Mouse (Mus musculus) embryonic facial prominence, embryonic 13.5 days (tissue): ENCODE measurements around the gene Ppp1r12a. TPM values are rescaled to one million over a fixed set of nuclear protein-coding genes. Genes with fewer than 3 reads are reported as not detected.

Experiments
- ATAC-seq: fragments of 200-750 bp; cut with Nextera tagmentation; 2 replicates; pipeline ENCODE4 v1.8.0; 2017; ENCODE audit warnings: low read depth; ENCODE audit not compliant: insufficient number of reproducible peaks, insufficient read depth, low FRiP score, low TSS enrichment
- H3K27ac ChIP-seq: fragments of 300-500 bp; sonication (generic); 2 replicates; pipeline ENCODE4 v1.5.1; 2015; ENCODE audit warnings: moderate library complexity, mild to moderate bottlenecking, inconsistent platforms
- H3K27me3 ChIP-seq: fragments of 300-500 bp; sonication (generic); 2 replicates; pipeline ENCODE4 v1.6.1; 2015; ENCODE audit warnings: mild to moderate bottlenecking, inconsistent platforms
- H3K36me3 ChIP-seq: fragments of 300-500 bp; sonication (generic); 2 replicates; pipeline ENCODE4 v1.6.1; 2015; ENCODE audit warnings: mild to moderate bottlenecking, inconsistent platforms
- H3K4me1 ChIP-seq: fragments of 300-500 bp; sonication (generic); 2 replicates; pipeline ENCODE4 v1.6.1; 2015; ENCODE audit warnings: inconsistent platforms
- H3K4me2 ChIP-seq: fragments of 300-500 bp; sonication (generic); 2 replicates; pipeline ENCODE4 v1.6.1; 2015; ENCODE audit warnings: moderate library complexity, mild to moderate bottlenecking, inconsistent platforms
- H3K4me3 ChIP-seq: fragments of 300-500 bp; sonication (generic); 2 replicates; pipeline ENCODE4 v1.5.1; 2015; ENCODE audit warnings: mild to moderate bottlenecking, inconsistent platforms
- H3K9ac ChIP-seq: fragments of 300-500 bp; sonication (generic); 2 replicates; pipeline ENCODE4 v1.6.1; 2015; ENCODE audit warnings: mild to moderate bottlenecking, inconsistent platforms
- H3K9me3 ChIP-seq: fragments of 300-500 bp; sonication (generic); 2 replicates; pipeline ENCODE4 v1.6.1; 2016; ENCODE audit warnings: inconsistent platforms
- WGBS: fragments of 180-500 bp; shearing (Covaris S2); methylation state at CpG from one replicate; pipeline ENCODE4 v1.1.7; 2015; ENCODE audit warnings: mixed read lengths; 5-methylcytosine and 5-hydroxymethylcytosine counted together
- polyA plus RNA-seq: library from polyadenylated mRNA; unstranded; fragments of >200 nt; fragmentation: Nextera tagmentation; extraction: Ambion mirVana; gene quantifications from 2 replicates; pipeline ENCODE4 v1.2.1, GENCODE M21; 2015

The Ppp1r12a gene
- polyA plus RNA-seq, 1 experiment from 2014 or later, result 86.3 TPM

GRCm38 (mm10) chr10:108203440-108203839, 41.4 kb downstream of the Ppp1r12a start:
- H3K4me3 ChIP-seq, result no peak overlapping the region
- ATAC-seq, result no peak
- no peak overlapping the region for H3K27ac ChIP-seq
- no peaks in the 10 kb centered on the region for H3K27me3 ChIP-seq
- no peaks in the 10 kb centered on the region for H3K4me1 ChIP-seq
- no peak overlapping the region for H3K4me2 ChIP-seq
- H3K9ac ChIP-seq, result no peak overlapping the region
- no peaks in the 10 kb centered on the region for H3K9me3 ChIP-seq
- H3K36me3 ChIP-seq, result peaks cover 25% of the 10 kb centered on the region; the same call in 1 of the 2 replicates

DNA sequence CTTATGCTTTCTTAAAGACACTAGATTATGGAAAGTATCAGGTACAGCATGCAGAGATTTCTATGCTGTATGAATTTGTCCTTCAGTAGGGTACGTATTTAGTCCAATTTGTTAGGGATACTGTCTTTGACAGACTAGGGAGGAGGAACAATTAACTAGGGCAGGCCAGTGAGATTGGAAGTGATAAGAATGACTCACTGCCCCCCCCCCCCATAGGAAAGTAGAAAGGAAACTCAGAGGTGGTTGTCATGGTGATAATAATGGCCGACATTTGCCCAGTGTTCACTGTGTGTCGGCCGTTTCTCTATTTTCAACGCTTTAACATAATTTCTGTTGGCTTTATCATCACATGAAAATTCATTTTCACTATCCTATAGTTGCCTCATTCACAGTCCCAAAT, 47.4 kb downstream of the Ppp1r12a start:
- WGBS, result 91% methylated on average over 5 of the region's 5 CpGs
- Histone ChIP-seq H3K4me1 (no peaks in the 10 kb centered on the region), H3K36me3 (peaks cover 10% of the 10 kb centered on the region; the same call in 1 of the 2 replicates), H3K9me3 (no peaks in the 10 kb centered on the region), H3K4me3 (no peak overlapping the region), H3K27ac (no peak overlapping the region), H3K4me2 (no peak overlapping the region), H3K9ac (no peak overlapping the region), H3K27me3 (no peaks in the 10 kb centered on the region)
- ATAC-seq, result no peak

- no peaks in the 10 kb centered on the region for H3K9me3 ChIP-seq
Observed at GRCm38 (mm10) chr10:108224413-108224812, 62.4 kb downstream of the Ppp1r12a start.

DNA sequence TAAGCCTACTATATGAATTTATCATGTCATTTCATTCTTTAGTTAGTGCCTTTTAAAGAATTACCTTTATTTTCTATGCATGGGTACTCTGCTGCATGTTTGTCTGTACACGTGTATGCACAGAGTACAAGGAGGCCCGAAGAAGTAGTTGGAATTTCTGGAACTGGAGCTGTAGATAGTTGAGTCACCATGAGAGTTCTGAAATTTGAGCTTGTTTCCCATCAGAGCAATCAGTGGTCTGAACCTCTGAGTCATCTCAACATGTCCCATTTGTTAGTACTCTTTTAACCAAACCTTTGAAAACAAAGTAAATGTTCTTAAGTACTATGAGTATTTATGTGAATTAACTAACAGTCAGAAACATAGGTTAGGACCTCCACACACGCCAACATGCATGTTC, 75.1 kb downstream of the Ppp1r12a start:
- no peaks in the 10 kb centered on the region for H3K27me3 ChIP-seq
- H3K27ac ChIP-seq, result no peak overlapping the region
- 0 out of 2 replicates have a peak, but pooled peaks cover 6% of the 10 kb centered on the region for H3K4me1 ChIP-seq
- H3K9me3 ChIP-seq, result no peaks in the 10 kb centered on the region
- peaks cover 37% of the 10 kb centered on the region for H3K36me3 ChIP-seq
- H3K9ac ChIP-seq, result no peak overlapping the region
- 89% methylated on average over 3 of the region's 3 CpGs for WGBS
- no peak for ATAC-seq
- H3K4me3 ChIP-seq, result no peak overlapping the region
- H3K4me2 ChIP-seq, result no peak overlapping the region

More at GRCm38 (mm10) chr10:108224413-108224812, 62.4 kb downstream of the Ppp1r12a start:
- no peak overlapping the region for H3K9ac ChIP-seq
- 88% methylated on average over 5 of the region's 5 CpGs for WGBS
- no peak for ATAC-seq
- H3K36me3 ChIP-seq, result peaks cover 10% of the 10 kb centered on the region
- H3K27me3 ChIP-seq, result no peaks in the 10 kb centered on the region
- H3K4me3 ChIP-seq, result no peak overlapping the region
- no peak overlapping the region for H3K4me2 ChIP-seq
- no peaks in the 10 kb centered on the region for H3K4me1 ChIP-seq
- H3K27ac ChIP-seq, result no peak overlapping the region

GRCm38 (mm10) chr10:108239061-108239460, 77.1 kb downstream of the Ppp1r12a start:
- Histone ChIP-seq H3K4me3 (no peak overlapping the region), H3K9me3 (no peaks in the 10 kb centered on the region), H3K27ac (no peak overlapping the region), H3K4me2 (no peak overlapping the region), H3K27me3 (no peaks in the 10 kb centered on the region), H3K9ac (no peak overlapping the region), H3K36me3 (peaks cover 44% of the 10 kb centered on the region), H3K4me1 (0 out of 2 replicates have a peak, but pooled peaks cover 6% of the 10 kb centered on the region)
- no peak for ATAC-seq
- 76% methylated on average over 10 of the region's 10 CpGs for WGBS

DNA sequence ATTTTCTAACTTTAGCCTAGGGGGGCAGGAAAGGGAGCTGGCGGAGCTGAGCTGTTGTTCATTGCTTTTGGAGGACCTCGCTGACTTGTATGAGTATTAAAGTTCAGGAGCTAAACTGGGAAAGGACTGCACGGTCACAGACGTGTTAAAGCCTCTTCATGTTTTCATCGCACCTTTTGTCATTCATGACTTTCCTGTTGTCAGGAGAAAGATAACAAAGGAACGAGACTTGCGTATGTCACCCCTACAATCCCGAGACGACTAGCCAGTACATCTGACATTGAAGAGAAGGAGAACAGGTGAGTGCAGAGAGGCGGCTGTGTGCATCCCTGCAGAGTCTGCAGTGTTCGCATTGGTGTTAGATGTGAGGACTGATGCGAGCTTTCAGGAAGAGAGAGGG, 88.7 kb downstream of the Ppp1r12a start:
- H3K9me3 ChIP-seq, result no peaks in the 10 kb centered on the region
- H3K27me3 ChIP-seq, result no peaks in the 10 kb centered on the region
- no peak overlapping the region for H3K4me3 ChIP-seq
- no peak overlapping the region for H3K27ac ChIP-seq
- H3K4me1 ChIP-seq, result no peaks in the 10 kb centered on the region
- no peak for ATAC-seq
- 93% methylated on average over 12 of the region's 12 CpGs for WGBS
- peaks cover 35% of the 10 kb centered on the region for H3K36me3 ChIP-seq
- H3K4me2 ChIP-seq, result no peak overlapping the region
- H3K9ac ChIP-seq, result no peak overlapping the region

DNA sequence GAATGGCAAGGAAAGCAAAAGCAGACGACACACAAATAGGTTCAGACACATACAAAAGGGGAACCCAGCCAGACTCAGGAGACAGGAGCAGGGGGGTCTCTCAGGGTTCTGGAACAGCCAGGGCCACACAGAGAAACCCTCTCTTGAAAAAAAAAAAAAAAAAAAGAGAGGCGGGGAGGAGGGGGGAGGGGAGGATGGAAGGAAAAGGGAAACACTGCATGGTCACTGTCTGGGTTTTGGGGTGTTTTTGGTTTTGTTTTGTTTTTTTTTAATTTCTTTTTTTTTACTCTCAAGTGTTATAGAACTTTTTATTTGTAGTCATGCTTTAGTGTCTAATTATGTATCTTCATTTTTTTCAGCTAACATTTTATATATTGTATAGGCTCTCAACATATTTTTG, 89.2 kb downstream of the Ppp1r12a start:
- WGBS, result 83% methylated on average over 1 of the region's 2 CpGs
- Histone ChIP-seq H3K9me3 (no peaks in the 10 kb centered on the region), H3K27me3 (no peaks in the 10 kb centered on the region), H3K4me1 (no peaks in the 10 kb centered on the region), H3K27ac (no peak overlapping the region), H3K4me3 (no peak overlapping the region), H3K36me3 (peaks cover 40% of the 10 kb centered on the region), H3K4me2 (no peak overlapping the region), H3K9ac (no peak overlapping the region)
- ATAC-seq, result no peak

DNA sequence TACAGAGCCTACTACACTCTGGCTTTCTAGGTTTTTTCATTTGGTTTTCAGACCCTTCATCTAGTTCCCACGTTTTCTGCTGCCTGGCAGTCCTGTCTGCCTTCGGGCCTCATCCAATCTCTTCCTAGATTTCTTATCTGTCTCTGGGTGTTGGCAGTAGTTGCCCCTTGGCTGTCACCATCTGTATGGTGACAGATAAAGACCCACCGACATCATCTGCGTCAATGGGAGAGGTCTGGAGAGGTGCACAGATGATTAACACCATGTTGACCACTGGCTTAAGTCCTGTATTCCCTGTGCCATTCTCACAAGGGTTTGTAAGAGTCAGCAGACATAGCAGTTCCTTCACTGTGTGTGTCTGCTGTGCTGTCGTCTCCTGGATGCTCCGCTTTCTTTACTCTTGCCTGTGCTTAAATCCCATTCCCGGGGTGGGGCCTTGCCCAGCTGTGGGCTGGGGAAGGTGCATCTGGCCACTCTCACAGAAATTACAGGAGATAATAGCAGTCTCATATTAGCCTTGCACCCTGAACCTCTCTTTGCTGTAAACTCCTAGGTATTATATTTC, 93.9 kb downstream of the Ppp1r12a start:
- Histone ChIP-seq H3K27me3 (no peaks in the 10 kb centered on the region), H3K4me2 (no peak overlapping the region), H3K4me3 (no peak overlapping the region), H3K36me3 (peaks cover 46% of the 10 kb centered on the region), H3K9ac (no peak overlapping the region), H3K9me3 (no peaks in the 10 kb centered on the region), H3K27ac (no peak overlapping the region), H3K4me1 (no peaks in the 10 kb centered on the region)
- WGBS, result 90% methylated on average over 7 of the region's 7 CpGs
- no peak for ATAC-seq

- no peak for ATAC-seq
- Histone ChIP-seq H3K36me3 (peaks cover 55% of the 10 kb centered on the region), H3K4me3 (no peak overlapping the region), H3K9me3 (no peaks in the 10 kb centered on the region), H3K4me2 (no peak overlapping the region), H3K27ac (no peak overlapping the region), H3K27me3 (no peaks in the 10 kb centered on the region), H3K4me1 (no peaks in the 10 kb centered on the region), H3K9ac (no peak overlapping the region)
- 91% methylated on average over 10 of the region's 10 CpGs for WGBS
Observed at GRCm38 (mm10) chr10:108260931-108261330, 98.9 kb downstream of the Ppp1r12a start.

GRCm38 (mm10) chr10:108264641-108265040, 102.6 kb downstream of the Ppp1r12a start:
- ATAC-seq, result no peak
- H3K4me2 ChIP-seq, result no peak overlapping the region
- no peak overlapping the region for H3K4me3 ChIP-seq
- peaks cover 52% of the 10 kb centered on the region for H3K36me3 ChIP-seq
- no peaks in the 10 kb centered on the region for H3K9me3 ChIP-seq
- H3K4me1 ChIP-seq, result no peaks in the 10 kb centered on the region
- H3K27me3 ChIP-seq, result no peaks in the 10 kb centered on the region
- WGBS, result 95% methylated on average over 27 of the region's 27 CpGs
- H3K27ac ChIP-seq, result no peak overlapping the region
- no peak overlapping the region for H3K9ac ChIP-seq

DNA sequence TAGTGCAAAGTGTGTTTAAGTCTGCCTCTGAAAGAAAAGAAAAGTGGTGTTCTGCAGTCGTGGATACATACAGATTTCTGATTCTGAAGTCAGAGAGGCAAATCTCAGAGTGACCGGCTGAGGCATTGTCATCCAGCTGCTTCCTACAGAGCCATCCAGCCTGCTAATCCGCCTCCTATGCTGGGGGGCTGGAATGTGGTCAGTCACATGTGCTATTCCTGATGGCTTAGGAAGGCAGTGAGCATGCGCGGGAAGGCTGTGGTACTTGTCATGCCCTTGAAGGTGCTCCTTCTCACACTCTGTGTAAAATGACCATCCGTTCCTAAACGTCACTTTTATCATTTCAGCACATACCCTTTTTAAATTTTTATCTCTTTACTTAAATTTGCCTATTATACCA, 109.2 kb downstream of the Ppp1r12a start:
- no peaks in the 10 kb centered on the region for H3K27me3 ChIP-seq
- peaks cover 54% of the 10 kb centered on the region for H3K36me3 ChIP-seq
- H3K4me2 ChIP-seq, result no peak overlapping the region
- no peak overlapping the region for H3K4me3 ChIP-seq
- no peaks in the 10 kb centered on the region for H3K4me1 ChIP-seq
- H3K27ac ChIP-seq, result no peak overlapping the region
- no peaks in the 10 kb centered on the region for H3K9me3 ChIP-seq
- 86% methylated on average over 7 of the region's 7 CpGs for WGBS
- no peak for ATAC-seq
- no peak overlapping the region for H3K9ac ChIP-seq

GRCm38 (mm10) chr10:108276678-108277077, 114.7 kb downstream of the Ppp1r12a start:
- H3K27ac ChIP-seq, result no peak overlapping the region
- H3K9me3 ChIP-seq, result no peaks in the 10 kb centered on the region
- H3K4me3 ChIP-seq, result no peak overlapping the region
- 90% methylated on average over 6 of the region's 6 CpGs for WGBS
- H3K4me2 ChIP-seq, result no peak overlapping the region
- H3K9ac ChIP-seq, result no peak overlapping the region
- H3K36me3 ChIP-seq, result peaks cover 45% of the 10 kb centered on the region
- ATAC-seq, result no peak
- no peaks in the 10 kb centered on the region for H3K27me3 ChIP-seq
- no peaks in the 10 kb centered on the region for H3K4me1 ChIP-seq
